Mouse (Mus musculus) embryo, embryonic 11.5 days (tissue): ENCODE measurements around the gene Dok3.

Experiments used
- DNase-seq: peaks from one replicate; pipeline ENCODE4 v3.0.0-alpha.2; 2012; ENCODE audit warnings: low read depth, low spot score

Dok3 gene

DNA sequence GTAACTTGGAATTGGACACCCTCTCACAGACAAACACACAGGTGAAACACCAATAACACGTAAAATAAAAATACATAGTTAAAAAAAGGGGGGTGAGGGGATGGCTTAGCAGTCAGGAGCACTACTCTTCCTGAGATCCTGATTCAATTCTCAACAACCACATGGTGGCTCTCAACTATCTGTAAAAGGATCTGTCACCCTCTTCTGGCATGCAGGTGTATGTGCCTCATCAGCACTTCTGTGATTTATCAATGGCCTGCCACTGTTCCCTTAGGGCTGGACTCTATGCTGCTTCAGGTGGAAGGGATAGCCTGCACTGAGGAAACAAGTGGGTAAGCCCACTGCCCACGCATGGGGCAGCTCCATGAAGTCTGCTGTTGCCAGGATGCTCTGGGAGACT, 11.8 kb upstream of the Dok3 start:
- no peak for DNase-seq

GRCm38 (mm10) chr13:55536194-55537175, 7.4 kb upstream of the Dok3 start, which contains the start of gene Ddx41:
TSS of gene Ddx41 (minus strand) at chr13:55536658.
- DNase-seq = peak; percentile 99

DNA sequence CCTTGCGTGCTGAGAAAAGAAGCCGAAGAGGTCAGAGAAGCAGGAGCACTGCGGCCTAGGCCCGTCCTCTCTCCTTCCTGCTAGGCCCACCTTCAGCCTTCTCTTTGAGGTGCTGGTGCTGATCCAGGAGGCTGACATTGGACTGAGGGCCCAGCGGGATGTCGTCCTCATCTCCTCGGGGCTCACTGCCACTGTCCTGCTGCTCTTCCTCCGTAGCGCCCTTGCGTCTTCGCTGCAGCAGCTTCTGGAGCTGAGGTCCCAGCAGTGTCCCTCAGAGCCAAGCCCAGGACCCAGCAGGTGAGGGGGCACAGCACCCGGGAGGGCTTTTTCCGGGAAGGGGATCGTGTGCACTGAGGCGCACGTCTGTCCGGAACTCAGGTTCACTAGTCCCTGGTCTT, 6.7 kb upstream of the Dok3 start:
- no peak for DNase-seq

GRCm38 (mm10) chr13:55535191-55535590, 6.1 kb upstream of the Dok3 start:
- DNase-seq = no peak

DNA sequence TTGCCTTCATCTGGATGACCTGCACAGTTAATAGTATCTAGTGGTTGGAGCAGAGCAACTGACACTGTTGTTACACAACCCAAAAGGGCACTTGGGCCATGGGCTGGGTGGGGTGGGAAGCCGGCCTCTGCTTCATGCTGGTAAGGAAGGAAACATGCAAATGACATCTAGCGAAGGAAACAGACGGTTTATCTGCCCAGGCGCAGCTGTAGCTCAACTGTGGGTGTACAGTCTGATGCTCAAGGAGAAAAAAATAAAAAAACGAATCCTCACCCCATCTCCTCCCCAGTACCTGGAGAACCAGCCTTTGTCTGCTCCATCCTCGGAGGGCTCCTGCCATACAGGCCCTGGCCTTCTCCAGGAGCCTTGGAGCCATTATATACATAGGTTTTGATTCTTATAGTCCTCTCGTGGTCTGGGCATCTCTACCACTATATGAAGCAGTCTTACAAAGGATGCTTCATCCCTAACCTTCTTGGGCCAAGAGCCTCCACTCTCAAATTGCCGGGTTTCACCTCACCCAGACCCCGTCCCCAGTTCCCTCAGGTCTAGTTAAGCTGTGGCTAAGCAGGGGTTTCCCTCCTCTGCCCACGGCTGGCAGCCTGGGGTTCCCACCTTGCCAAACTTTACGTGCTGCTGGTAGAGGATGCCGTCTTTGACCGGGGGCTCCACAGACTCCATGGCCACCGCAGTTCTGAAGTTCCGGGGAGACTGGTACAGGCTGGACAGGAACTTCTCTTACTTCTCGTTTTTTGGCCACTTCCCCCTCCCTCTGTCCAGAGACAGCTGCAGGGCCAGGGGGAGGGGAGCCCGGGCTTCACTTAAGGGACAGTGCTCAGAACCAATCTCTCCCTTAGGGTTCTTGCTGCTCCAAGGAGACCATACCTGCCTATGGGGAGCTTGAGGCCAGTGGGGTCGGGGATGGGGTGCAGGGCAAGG, 993 bp downstream of the Dok3 start:
- DNase-seq = no peak

DNA sequence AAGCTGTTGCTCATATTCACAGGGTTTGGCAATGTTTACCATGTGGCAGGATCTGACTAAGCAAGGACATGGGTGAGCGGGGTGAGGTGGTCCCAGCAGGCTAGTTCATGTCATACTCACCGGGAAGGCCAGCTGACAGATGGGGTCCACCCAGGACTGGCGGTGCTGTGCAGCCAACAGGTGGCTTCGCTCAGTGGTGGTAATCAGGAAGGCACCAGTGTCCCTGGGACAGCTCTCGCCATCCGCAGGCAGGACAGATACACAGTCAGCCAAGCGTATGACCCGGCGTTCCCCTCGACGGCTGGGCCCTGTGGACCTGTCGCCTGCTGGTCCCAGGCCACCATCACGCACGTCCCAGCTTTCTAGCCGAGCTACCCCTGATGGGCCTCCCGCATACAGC, 1.9 kb downstream of the Dok3 start:
- no peak for DNase-seq

DNA sequence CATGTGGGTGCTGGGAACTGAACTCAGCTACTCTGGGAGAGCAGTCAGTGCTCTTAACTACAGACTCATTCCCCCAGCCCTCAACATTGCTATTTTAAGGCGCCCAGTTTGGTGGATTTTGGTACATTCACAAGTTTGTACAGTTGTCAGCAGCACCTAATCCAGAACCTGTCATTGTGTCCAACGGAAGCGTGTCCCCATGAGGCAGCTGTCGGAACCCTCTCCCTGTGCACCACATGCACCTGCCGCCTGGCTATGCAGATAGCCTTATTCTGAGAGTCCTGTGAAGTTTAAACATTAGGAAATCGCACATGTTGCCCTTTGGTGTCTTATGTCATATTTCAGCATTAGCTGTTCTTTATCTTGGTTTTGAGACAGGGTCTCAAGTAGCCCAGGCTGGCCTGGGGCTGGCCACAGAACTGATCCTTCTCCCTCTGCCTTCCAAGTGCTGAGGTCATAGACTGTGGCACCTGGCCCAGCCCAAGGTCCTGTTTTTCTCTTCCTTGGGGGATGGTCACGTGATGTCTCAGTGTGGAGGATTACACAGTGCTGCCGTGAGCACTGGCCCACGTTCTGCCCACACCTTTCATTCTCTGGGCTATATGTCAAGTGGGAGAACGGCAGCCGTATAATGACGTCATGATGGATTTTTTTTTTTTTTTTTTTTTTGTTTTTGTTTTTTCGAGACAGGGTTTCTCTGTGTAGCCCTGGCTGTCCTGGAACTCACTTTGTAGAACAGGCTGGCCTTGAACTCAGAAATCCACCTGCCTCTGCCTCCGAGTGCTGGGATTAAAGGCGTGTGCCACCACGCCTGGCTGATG, 3.2 kb downstream of the Dok3 start:
- no peak for DNase-seq

DNA sequence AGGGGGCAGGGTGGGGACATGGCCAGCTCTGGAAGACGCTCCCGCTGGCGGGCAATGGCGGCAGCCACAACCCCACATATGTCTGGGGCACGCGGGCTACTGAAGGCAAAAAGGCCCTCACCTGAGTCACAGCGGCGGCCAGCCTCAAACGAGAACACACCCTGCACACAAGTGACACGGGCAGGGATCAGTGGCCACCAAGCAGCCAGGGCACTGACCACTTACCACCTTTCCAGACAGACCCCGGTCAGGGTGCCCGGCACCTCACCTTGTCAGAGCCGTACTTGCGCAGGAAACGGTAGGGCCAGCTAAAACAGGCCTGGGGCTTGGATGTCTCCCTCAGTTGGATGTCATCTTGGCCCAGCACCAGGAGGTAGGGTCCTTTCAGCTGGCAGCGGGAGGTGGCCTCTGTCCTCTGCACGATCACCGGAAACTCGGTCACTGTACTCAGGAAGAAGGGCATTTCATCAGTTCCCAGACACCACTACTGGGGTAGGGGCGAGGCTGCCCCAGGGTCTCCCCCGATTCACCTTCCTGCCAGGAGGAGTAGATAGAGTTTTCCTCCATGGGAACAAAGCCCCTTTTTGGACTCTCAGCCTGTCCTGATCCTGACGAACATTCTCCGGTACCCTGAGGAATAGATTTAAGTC, 5.0 kb downstream of the Dok3 start:
- no peak for DNase-seq

DNA sequence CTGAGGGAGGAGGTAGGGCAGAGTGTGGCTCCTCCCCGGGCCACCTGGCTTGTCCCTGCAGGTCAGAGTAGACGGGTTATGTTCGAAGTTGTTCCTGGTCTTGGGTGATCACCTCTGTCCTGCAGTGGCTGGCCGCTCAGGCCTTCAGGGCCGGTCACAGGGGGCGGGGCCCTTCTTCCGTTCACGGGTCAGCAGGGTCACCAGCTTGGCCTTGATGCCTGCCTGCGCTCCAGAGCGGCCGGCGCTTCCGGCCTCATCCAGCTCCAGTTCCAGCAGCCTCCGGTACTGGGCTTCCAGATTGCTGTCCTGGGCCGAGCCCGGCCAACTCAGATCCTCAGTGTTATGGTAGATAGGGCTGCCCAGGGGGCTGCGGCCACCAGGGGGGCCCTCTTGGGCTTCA, 5.8 kb downstream of the Dok3 start:
- no peak for DNase-seq

GRCm38 (mm10) chr13:55522730-55523129, 6.4 kb downstream of the Dok3 start:
- no peak for DNase-seq

DNA sequence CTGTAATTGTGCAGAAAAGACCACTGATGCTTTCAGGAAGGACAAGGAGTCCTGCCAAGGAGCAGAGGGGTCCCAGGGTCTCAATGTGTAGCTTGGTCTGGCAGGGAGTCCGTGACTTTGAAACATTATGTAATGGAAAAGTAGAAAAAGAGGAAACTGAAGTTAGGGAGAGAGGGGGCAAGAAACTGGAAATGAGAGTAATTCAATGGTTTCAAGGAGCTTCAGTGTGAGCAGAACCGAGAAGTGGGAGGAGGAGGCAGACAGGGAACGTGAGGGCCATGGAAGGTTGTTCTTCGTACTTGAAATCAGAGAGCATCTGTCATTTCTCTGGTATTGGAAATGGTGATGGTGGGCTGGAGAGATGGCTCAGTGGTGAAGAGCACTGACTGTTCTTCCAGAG, 9.5 kb downstream of the Dok3 start:
- DNase-seq = no peak

- DNase-seq = peak; percentile 79
These were observed 12.1 kb downstream of the Dok3 start for GRCm38 (mm10) chr13:55516955-55517354.

GRCm38 (mm10) chr13:55513828-55514227, 15.3 kb downstream of the Dok3 start:
- DNase-seq = no peak

GRCm38 (mm10) chr13:55513111-55513748, 15.9 kb downstream of the Dok3 start, which contains the start of gene Pdlim7:
TSS of gene Pdlim7 (minus strand) at chr13:55513676.
- peak; percentile 80 for DNase-seq

GRCm38 (mm10) chr13:55512379-55513031, 16.6 kb downstream of the Dok3 start:
- peak; percentile 46 for DNase-seq

- no peak for DNase-seq
These were observed 17.6 kb downstream of the Dok3 start for GRCm38 (mm10) chr13:55511492-55511861.

DNA sequence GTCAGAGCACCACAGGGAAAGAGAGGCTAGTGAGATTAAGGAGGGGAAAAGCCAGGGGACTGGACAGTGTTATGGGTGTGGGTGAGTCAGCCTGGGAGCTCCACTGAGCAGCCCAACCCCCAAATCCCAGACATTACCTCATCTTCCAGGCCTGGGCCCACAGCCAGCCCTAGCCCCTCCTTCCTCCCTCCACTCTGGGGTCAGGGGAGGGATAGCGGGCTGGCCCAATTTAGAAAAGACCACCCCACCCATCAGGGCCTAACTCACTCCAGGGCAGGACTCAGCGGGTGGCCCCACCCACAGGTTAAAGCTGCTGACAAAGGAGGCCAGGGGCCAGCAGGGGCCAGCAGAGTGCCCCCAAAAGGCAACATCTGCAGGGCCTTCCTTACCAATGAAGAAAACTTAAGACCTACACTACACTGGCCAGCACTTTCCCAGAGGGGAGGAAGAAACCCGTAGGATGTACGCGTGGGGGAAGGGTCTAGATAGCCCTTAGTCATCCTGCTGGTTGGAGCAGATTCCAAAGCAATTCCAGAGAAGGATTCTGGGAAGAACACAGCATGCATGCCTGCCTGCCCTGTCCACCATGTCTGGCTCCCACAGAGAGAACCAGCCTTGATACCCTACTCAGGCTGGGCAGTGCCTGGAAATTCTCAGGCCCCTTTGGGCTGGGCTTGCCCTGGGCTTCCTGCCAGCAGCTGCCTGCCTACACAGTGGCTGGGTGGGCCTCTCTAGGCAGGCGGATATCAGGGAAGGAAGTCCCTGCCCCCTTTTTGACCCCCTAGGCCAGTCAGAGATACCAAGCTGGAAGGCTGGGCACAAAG, 18.2 kb downstream of the Dok3 start:
- peak; percentile 37 for DNase-seq

GRCm38 (mm10) chr13:55510332-55510667, 18.8 kb downstream of the Dok3 start:
- no peak for DNase-seq

DNA sequence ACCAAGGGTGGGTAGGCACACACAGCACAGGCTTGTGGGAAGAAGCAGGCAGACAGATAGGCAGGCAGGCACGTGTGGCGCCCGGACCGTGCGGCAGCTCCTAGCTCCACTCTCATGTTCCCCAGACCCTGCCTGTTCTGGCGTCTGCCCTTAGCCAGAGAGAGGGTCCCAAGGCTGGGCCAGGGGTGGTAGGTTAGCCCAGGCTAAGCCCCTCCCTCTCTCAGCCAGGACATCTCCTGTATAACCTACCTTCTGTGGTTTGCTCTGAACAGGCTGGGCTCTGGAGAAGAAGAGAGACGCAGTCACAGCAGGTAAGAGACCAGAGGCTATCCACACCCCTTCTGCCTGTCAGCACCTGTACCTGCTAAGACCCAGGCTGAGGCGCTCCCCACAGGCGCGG, 20.6 kb downstream of the Dok3 start:
- no peak for DNase-seq
